Mouse (Mus musculus): ENCODE results near the gene Slit3. TPM values are rescaled to one million over a fixed set of nuclear protein-coding genes. Genes with fewer than 3 reads are reported as not detected.

Gene Slit3
- polyA plus RNA-seq, 1 experiment from 2014 or later = 3.5 TPM

DNA sequence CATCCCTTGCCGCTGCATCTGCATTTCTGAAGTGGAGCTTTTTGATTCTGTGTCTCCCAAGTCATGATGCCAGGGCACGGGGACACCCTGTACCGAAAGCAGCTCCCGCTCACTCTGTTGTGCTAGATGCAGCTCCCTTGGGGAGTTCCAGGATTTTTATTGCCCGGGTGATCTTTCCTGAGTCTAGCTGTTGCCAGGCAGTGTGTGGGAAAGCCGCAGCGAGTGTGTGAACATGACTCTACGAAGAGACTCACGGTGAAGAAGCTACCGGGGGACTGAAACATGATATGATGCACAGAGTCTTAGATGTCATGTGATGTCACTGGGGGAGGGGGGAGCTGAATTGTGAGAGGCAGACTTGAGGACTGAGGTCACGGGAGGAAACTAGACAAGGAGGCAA, 518.4 kb downstream of the Slit3 start:
- DNase-seq (peak; percentile 49), ATAC-seq (ENCODE audit: low FRiP score, low TSS enrichment) (no peak)
- H3K27me3 ChIP-seq (ENCODE audit: control insufficient read depth, insufficient read depth, low read length) = no peaks in the 10 kb centered on the region
- no peak overlapping the region for H3K9ac ChIP-seq (replicated peaks; ENCODE audit: low read length)
- WGBS = 18% methylated on average over 11 of the region's 11 CpGs
- H3K36me3 ChIP-seq (ENCODE audit: control insufficient read depth, insufficient read depth, low read length) = no peaks in the 10 kb centered on the region
- no peaks in the 10 kb centered on the region for H3K9me3 ChIP-seq (ENCODE audit: control insufficient read depth, low read length)
- H3K4me2 ChIP-seq (ENCODE audit: low read length) = peak overlapping the region; percentile 30
- H3K4me3 ChIP-seq (replicated peaks; ENCODE audit: low read depth, low read length) = no peak overlapping the region
- H3K4me1 ChIP-seq (ENCODE audit: control insufficient read depth, insufficient read depth, low read length) = 0 out of 2 replicates have a peak, but pooled peaks cover 12% of the 10 kb centered on the region
- peak overlapping the region; percentile 41; the same call in 1 of the 2 replicates for H3K27ac ChIP-seq (replicated peaks; ENCODE audit: low read depth, low read length)

DNA sequence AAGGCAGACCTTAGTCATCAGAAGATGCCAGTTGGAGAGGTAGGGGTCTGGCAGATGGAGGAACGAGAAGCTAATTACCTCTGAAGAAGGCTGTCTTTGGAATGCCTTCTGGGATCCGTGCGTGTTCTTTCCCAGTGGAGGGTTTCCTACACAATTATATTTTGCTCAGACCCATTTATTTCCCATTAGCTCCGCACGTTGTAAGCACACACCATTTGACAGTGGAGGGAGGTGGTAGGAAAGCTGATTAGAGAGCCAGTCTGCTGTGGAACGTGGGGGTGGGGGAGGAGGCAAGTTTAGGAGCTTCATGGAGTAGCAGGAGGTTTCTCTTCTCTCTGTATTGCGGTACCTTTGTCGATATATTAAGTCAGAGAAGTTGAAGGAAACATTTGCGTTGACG, 530.3 kb downstream of the Slit3 start:
- no peak for ATAC-seq (ENCODE audit: low FRiP score, low TSS enrichment)
- Histone ChIP-seq H3K27me3 (ENCODE audit: control insufficient read depth, insufficient read depth, low read length) (no peaks in the 10 kb centered on the region), H3K4me1 (ENCODE audit: control insufficient read depth, insufficient read depth, low read length) (no peaks in the 10 kb centered on the region), H3K36me3 (ENCODE audit: control insufficient read depth, insufficient read depth, low read length) (no peaks in the 10 kb centered on the region), H3K9me3 (ENCODE audit: control insufficient read depth, low read length) (no peaks in the 10 kb centered on the region), H3K27ac (replicated peaks; ENCODE audit: low read depth, low read length) (no peak overlapping the region), H3K9ac (replicated peaks; ENCODE audit: low read length) (no peak overlapping the region), H3K4me2 (ENCODE audit: low read length) (no peak overlapping the region), H3K4me3 (replicated peaks; ENCODE audit: low read depth, low read length) (no peak overlapping the region)
- DNase-seq = no peak
- 69% methylated on average over 10 of the region's 10 CpGs for WGBS

DNA sequence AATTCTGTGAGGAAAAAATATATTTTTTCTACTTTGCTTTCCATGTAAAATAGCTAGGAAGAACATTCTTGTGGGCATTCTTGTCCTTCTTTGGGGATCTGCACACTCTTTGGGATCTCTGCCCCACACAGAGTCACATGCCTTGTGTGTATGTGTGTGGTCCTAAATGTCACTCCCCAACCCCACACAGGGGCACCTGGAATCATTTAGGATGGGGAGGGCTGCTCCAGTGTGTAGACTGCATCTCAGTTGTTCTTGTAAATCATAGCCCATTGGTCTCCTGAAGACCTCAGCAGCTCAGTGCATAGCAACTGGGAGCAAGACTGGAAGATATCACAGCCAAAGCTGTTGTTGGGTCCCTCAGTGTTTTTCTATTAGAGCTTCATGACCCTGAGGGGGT, 534.8 kb downstream of the Slit3 start:
- no peaks in the 10 kb centered on the region for H3K36me3 ChIP-seq (ENCODE audit: control insufficient read depth, insufficient read depth, low read length)
- no peak overlapping the region for H3K4me2 ChIP-seq (ENCODE audit: low read length)
- ATAC-seq (ENCODE audit: low FRiP score, low TSS enrichment) (no peak), DNase-seq (no peak)
- no peak overlapping the region for H3K9ac ChIP-seq (replicated peaks; ENCODE audit: low read length)
- H3K27me3 ChIP-seq (ENCODE audit: control insufficient read depth, insufficient read depth, low read length) = no peaks in the 10 kb centered on the region
- no peak overlapping the region for H3K4me3 ChIP-seq (replicated peaks; ENCODE audit: low read depth, low read length)
- H3K27ac ChIP-seq (replicated peaks; ENCODE audit: low read depth, low read length) = no peak overlapping the region
- no peaks in the 10 kb centered on the region for H3K9me3 ChIP-seq (ENCODE audit: control insufficient read depth, low read length)
- H3K4me1 ChIP-seq (ENCODE audit: control insufficient read depth, insufficient read depth, low read length) = no peaks in the 10 kb centered on the region

DNA sequence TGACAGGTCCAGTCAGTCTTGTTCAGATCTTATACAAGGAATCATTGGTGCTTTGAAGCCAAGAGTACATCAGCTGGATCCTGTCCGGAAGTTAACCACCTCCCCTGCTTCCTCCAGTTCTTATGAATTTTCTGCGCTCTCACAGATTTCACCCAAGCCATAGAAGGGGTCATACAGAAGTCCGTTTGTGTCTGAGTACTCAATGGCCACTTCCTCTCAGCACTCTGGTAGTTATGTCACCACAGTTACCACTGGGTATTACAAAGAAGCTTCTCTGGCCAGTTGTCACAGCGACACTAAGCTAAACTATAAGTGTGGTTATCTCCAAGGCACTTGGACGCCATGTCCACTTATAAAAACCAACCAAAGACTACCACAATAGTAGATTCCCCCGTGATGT, 536.6 kb downstream of the Slit3 start:
- Histone ChIP-seq H3K9me3 (ENCODE audit: control insufficient read depth, low read length) (no peaks in the 10 kb centered on the region), H3K36me3 (ENCODE audit: control insufficient read depth, insufficient read depth, low read length) (no peaks in the 10 kb centered on the region), H3K27ac (replicated peaks; ENCODE audit: low read depth, low read length) (no peak overlapping the region), H3K4me2 (ENCODE audit: low read length) (no peak overlapping the region), H3K9ac (replicated peaks; ENCODE audit: low read length) (no peak overlapping the region), H3K4me3 (replicated peaks; ENCODE audit: low read depth, low read length) (no peak overlapping the region), H3K27me3 (ENCODE audit: control insufficient read depth, insufficient read depth, low read length) (no peaks in the 10 kb centered on the region), H3K4me1 (ENCODE audit: control insufficient read depth, insufficient read depth, low read length) (no peaks in the 10 kb centered on the region)
- ATAC-seq (ENCODE audit: low FRiP score, low TSS enrichment) = no peak
- DNase-seq = no peak
- 88% methylated on average over 6 of the region's 6 CpGs for WGBS

DNA sequence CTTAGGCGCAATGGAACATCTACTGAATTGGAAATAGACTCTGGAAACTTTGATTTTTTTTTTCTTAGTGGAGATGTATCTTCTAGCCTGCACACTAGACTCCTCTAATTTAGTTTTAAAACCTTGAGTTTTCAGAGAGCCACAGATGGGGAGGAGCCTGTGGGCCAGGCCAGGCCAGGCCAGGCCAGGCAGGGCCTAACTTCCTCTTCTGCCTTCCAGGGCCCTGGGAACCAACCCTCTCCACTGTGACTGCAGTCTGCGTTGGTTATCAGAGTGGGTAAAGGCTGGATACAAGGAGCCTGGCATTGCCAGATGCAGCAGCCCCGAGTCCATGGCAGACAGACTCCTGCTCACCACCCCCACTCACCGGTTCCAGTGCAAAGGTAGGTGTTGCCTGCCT, 539.9 kb downstream of the Slit3 start:
- Histone ChIP-seq H3K27ac (replicated peaks; ENCODE audit: low read depth, low read length) (no peak overlapping the region), H3K4me1 (ENCODE audit: control insufficient read depth, insufficient read depth, low read length) (0 out of 2 replicates have a peak, but pooled peaks cover 7% of the 10 kb centered on the region), H3K4me2 (ENCODE audit: low read length) (no peak overlapping the region), H3K9me3 (ENCODE audit: control insufficient read depth, low read length) (no peaks in the 10 kb centered on the region), H3K27me3 (ENCODE audit: control insufficient read depth, insufficient read depth, low read length) (peaks cover 3% of the 10 kb centered on the region; the same call in 1 of the 2 replicates), H3K36me3 (ENCODE audit: control insufficient read depth, insufficient read depth, low read length) (no peaks in the 10 kb centered on the region), H3K4me3 (replicated peaks; ENCODE audit: low read depth, low read length) (no peak overlapping the region), H3K9ac (replicated peaks; ENCODE audit: low read length) (no peak overlapping the region)
- WGBS = 89% methylated on average over 4 of the region's 4 CpGs
- no peak for ATAC-seq (ENCODE audit: low FRiP score, low TSS enrichment)
- no peak for DNase-seq

DNA sequence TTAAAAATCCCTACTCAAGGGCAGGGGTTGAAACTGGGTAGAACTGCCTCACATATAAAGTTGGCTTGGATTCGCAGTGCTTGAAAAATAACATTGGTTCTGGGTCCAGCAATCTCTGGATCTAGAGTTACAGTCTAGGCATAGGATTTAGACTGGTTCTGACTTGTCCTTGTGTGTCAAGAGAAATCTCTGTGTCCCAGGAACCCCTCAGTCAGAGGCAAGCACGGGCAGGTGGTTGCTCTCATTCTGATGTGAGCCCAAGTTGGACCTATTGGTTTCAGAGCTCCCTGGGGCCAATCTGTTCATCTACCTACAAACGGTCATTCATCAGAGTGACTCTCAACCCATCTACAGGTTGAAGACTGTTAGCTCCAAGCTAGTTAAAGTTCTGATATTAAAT, 541.9 kb downstream of the Slit3 start:
- H3K9me3 ChIP-seq (ENCODE audit: control insufficient read depth, low read length) = no peaks in the 10 kb centered on the region
- no peak overlapping the region for H3K4me2 ChIP-seq (ENCODE audit: low read length)
- H3K9ac ChIP-seq (replicated peaks; ENCODE audit: low read length) = no peak overlapping the region
- WGBS = 89% methylated on average over 3 of the region's 3 CpGs
- H3K27me3 ChIP-seq (ENCODE audit: control insufficient read depth, insufficient read depth, low read length) = peaks cover 13% of the 10 kb centered on the region; the same call in 1 of the 2 replicates
- H3K36me3 ChIP-seq (ENCODE audit: control insufficient read depth, insufficient read depth, low read length) = no peaks in the 10 kb centered on the region
- no peak for ATAC-seq (ENCODE audit: low FRiP score, low TSS enrichment)
- H3K27ac ChIP-seq (replicated peaks; ENCODE audit: low read depth, low read length) = no peak overlapping the region
- no peak overlapping the region for H3K4me3 ChIP-seq (replicated peaks; ENCODE audit: low read depth, low read length)
- 0 out of 2 replicates have a peak, but pooled peaks cover 7% of the 10 kb centered on the region for H3K4me1 ChIP-seq (ENCODE audit: control insufficient read depth, insufficient read depth, low read length)
- DNase-seq = no peak

DNA sequence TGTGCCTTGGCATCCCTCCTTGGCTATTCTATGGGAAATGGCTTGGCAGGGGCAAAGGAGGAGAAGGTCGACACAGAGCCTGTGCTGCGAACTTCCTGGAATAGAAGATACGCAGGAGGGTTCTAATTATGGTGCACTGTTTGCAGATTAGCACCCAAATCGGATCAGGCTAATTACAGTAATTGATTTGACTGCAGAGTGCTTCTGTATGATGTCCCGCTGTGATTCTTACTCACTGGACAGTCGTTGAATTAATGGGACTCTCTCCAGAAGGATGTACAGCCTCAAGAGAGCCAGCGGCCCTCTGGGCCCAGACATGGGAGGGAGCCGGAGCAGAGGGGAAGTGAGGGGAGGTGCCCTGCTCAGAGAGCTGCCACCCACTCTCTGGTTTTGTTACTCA, 542.6 kb downstream of the Slit3 start:
- Histone ChIP-seq H3K36me3 (ENCODE audit: control insufficient read depth, insufficient read depth, low read length) (no peaks in the 10 kb centered on the region), H3K9ac (replicated peaks; ENCODE audit: low read length) (no peak overlapping the region), H3K4me2 (ENCODE audit: low read length) (no peak overlapping the region), H3K27ac (replicated peaks; ENCODE audit: low read depth, low read length) (no peak overlapping the region), H3K4me1 (ENCODE audit: control insufficient read depth, insufficient read depth, low read length) (0 out of 2 replicates have a peak, but pooled peaks cover 7% of the 10 kb centered on the region), H3K27me3 (ENCODE audit: control insufficient read depth, insufficient read depth, low read length) (peaks cover 13% of the 10 kb centered on the region; the same call in 1 of the 2 replicates), H3K4me3 (replicated peaks; ENCODE audit: low read depth, low read length) (no peak overlapping the region), H3K9me3 (ENCODE audit: control insufficient read depth, low read length) (no peaks in the 10 kb centered on the region)
- WGBS = 32% methylated on average over 8 of the region's 8 CpGs
- ATAC-seq (ENCODE audit: low FRiP score, low TSS enrichment) (no peak), DNase-seq (peak; percentile 50)

DNA sequence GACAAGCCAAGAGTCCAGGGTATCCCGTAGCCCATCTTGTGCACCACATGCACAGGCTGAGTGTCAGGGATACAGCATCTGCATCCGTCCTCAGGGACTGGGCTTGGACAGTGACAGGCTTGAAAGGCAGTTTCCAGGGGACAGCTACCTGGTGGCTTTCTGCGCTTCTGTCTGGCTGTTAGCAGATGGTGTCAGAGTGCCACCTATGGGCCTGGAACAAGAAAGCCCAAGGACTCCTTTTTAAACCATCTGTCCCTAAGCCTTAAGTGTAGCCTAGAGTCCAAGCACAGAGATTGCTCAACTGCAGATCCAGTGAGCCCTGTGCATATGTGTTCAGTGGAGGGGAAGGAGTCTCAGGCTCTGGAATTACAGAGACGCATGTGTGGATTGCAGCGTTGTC, 544.0 kb downstream of the Slit3 start:
- Histone ChIP-seq H3K27me3 (ENCODE audit: control insufficient read depth, insufficient read depth, low read length) (peaks cover 13% of the 10 kb centered on the region; the same call in 1 of the 2 replicates), H3K4me1 (ENCODE audit: control insufficient read depth, insufficient read depth, low read length) (0 out of 2 replicates have a peak, but pooled peaks cover 7% of the 10 kb centered on the region), H3K27ac (replicated peaks; ENCODE audit: low read depth, low read length) (no peak overlapping the region), H3K9ac (replicated peaks; ENCODE audit: low read length) (no peak overlapping the region), H3K9me3 (ENCODE audit: control insufficient read depth, low read length) (no peaks in the 10 kb centered on the region), H3K4me2 (ENCODE audit: low read length) (no peak overlapping the region), H3K4me3 (replicated peaks; ENCODE audit: low read depth, low read length) (no peak overlapping the region), H3K36me3 (ENCODE audit: control insufficient read depth, insufficient read depth, low read length) (no peaks in the 10 kb centered on the region)
- no peak; the same call in 1 of the 2 replicates for ATAC-seq (ENCODE audit: low FRiP score, low TSS enrichment)
- 37% methylated on average over 5 of the region's 5 CpGs for WGBS
- peak; percentile 84 for DNase-seq

DNA sequence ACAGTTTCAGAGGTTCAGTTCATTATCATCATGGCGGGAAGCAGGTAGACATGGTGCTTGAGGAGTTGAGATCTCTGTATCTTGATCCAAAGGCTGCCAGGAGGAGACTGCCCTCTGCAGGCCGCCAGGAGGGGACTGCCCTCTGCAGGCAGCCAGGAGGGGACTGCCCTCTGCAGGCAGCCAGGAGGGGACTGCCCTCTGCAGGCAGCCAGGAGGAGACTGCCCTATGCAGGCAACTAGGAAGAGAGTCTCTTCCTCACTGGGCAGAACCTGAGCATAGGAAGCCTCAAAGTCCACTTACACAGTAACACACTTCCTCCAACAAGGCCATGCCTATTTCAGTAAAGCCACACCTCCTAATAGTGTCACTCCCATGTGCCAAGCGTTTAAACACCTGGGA, 546.4 kb downstream of the Slit3 start:
- Histone ChIP-seq H3K4me2 (ENCODE audit: low read length) (no peak overlapping the region), H3K9ac (replicated peaks; ENCODE audit: low read length) (no peak overlapping the region), H3K4me3 (replicated peaks; ENCODE audit: low read depth, low read length) (no peak overlapping the region), H3K36me3 (ENCODE audit: control insufficient read depth, insufficient read depth, low read length) (no peaks in the 10 kb centered on the region), H3K4me1 (ENCODE audit: control insufficient read depth, insufficient read depth, low read length) (0 out of 2 replicates have a peak, but pooled peaks cover 7% of the 10 kb centered on the region), H3K27me3 (ENCODE audit: control insufficient read depth, insufficient read depth, low read length) (peaks cover 13% of the 10 kb centered on the region; the same call in 1 of the 2 replicates), H3K9me3 (ENCODE audit: control insufficient read depth, low read length) (no peaks in the 10 kb centered on the region), H3K27ac (replicated peaks; ENCODE audit: low read depth, low read length) (no peak overlapping the region)
- DNase-seq (no peak), ATAC-seq (ENCODE audit: low FRiP score, low TSS enrichment) (no peak)
- 40% methylated on average over 3 of the region's 3 CpGs for WGBS

Measured in midbrain, embryonic 14.5 days (tissue).